Mouse (Mus musculus) hindbrain, embryonic 15.5 days (tissue): ENCODE measurements at regions not wholly inside any gene's neighbourhood (a gene's known extent, or its start where the extent isn't known, plus 50 kb on each side); places are given as distances from the start of the nearest gene placed in this dataset.
"Not testable (repeated sequence)": the region's sequence is repeated elsewhere in the genome, so short reads cannot be mapped to it uniquely, and the experiment has no call there.

Experiments used
- ATAC-seq: fragments of 200-750 bp; cut with Nextera tagmentation; 2 replicates; pipeline ENCODE4 v1.8.0; 2017; ENCODE audit warnings: low read depth, moderate number of reproducible peaks, moderate TSS enrichment; ENCODE audit not compliant: low FRiP score
- H3K27ac ChIP-seq: fragments of 300-500 bp; sonication (generic); replicated peaks from 2 replicates; pipeline ENCODE4 v1.5.1; 2015; ENCODE audit warnings: mild to moderate bottlenecking, inconsistent platforms
- H3K27me3 ChIP-seq: fragments of 300-500 bp; sonication (generic); 2 replicates; pipeline ENCODE4 v1.6.1; 2015; ENCODE audit warnings: control low read depth, inconsistent platforms
- H3K36me3 ChIP-seq: fragments of 300-500 bp; sonication (generic); 2 replicates; pipeline ENCODE4 v1.6.1; 2015; ENCODE audit warnings: control low read depth, inconsistent platforms
- H3K4me1 ChIP-seq: fragments of 300-500 bp; sonication (generic); replicated peaks from 2 replicates; pipeline ENCODE4 v1.6.1; 2015; ENCODE audit warnings: control low read depth, inconsistent platforms
- H3K4me2 ChIP-seq: fragments of 300-500 bp; sonication (generic); 2 replicates; pipeline ENCODE4 v1.6.1; 2015; ENCODE audit warnings: moderate library complexity, mild to moderate bottlenecking, inconsistent platforms
- H3K4me3 ChIP-seq: fragments of 300-500 bp; sonication (generic); 2 replicates; pipeline ENCODE4 v1.5.1; 2015; ENCODE audit warnings: mild to moderate bottlenecking, inconsistent platforms
- H3K9ac ChIP-seq: fragments of 300-500 bp; sonication (generic); 2 replicates; pipeline ENCODE4 v1.6.1; 2015; ENCODE audit warnings: inconsistent platforms
- H3K9me3 ChIP-seq: fragments of 300-500 bp; sonication (generic); 2 replicates; pipeline ENCODE4 v1.6.1; 2016; ENCODE audit warnings: control low read depth, inconsistent platforms
- WGBS: fragments of 180-500 bp; shearing (Covaris S2); methylation state at CpG from one replicate; pipeline ENCODE4 v1.1.7; 2015; 5-methylcytosine and 5-hydroxymethylcytosine counted together

GRCm38 (mm10) chr1:17545311-17545710 is 600.4 kb downstream of the Crisp4 start:
- no peak overlapping the region for H3K4me2 ChIP-seq
- no peak overlapping the region for H3K4me3 ChIP-seq
- no peaks in the 10 kb centered on the region for H3K36me3 ChIP-seq
- WGBS, result 79% methylated on average over 1 of the region's 2 CpGs
- no peaks in the 10 kb centered on the region for H3K9me3 ChIP-seq
- H3K27ac ChIP-seq, result no peak overlapping the region
- H3K9ac ChIP-seq, result no peak overlapping the region
- ATAC-seq, result no peak
- H3K4me1 ChIP-seq, result no peaks in the 10 kb centered on the region
- H3K27me3 ChIP-seq, result no peaks in the 10 kb centered on the region

- Histone ChIP-seq H3K4me2 (no peak overlapping the region), H3K4me1 (no peaks in the 10 kb centered on the region), H3K36me3 (no peaks in the 10 kb centered on the region), H3K9me3 (no peaks in the 10 kb centered on the region), H3K27ac (no peak overlapping the region), H3K9ac (no peak overlapping the region), H3K27me3 (no peaks in the 10 kb centered on the region), H3K4me3 (no peak overlapping the region)
- ATAC-seq, result no peak
These were observed 607.5 kb downstream of the Crisp4 start for GRCm38 (mm10) chr1:17538160-17538559.

- not testable (repeated sequence) for H3K27ac ChIP-seq, H3K4me2 ChIP-seq, H3K9me3 ChIP-seq, H3K36me3 ChIP-seq, ATAC-seq, H3K9ac ChIP-seq, H3K27me3 ChIP-seq, H3K4me1 ChIP-seq, H3K4me3 ChIP-seq
These were observed 614.4 kb downstream of the Crisp4 start for GRCm38 (mm10) chr1:17531291-17531690.

DNA sequence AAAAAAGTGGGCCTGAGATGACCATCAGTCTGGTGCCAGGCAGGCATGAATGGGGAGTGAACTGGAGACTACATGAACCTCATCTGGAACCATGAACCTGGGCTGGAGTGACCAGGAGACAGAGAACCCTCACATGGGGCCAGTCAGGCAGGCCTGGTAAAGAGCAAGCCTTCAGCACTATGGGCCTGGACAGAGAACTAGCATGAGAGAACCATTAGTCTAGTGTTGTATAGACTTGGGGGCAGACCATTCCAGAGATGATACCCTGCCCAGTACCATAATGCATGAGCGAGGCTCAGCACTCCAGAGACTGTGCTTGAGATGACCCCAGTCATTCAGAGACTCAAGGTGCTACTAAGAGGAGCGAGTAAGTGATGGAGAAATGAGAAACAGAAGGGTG is 625.6 kb downstream of the Crisp4 start:
- Histone ChIP-seq H3K4me2 (no peak overlapping the region), H3K4me3 (no peak overlapping the region), H3K9me3 (no peaks in the 10 kb centered on the region), H3K36me3 (no peaks in the 10 kb centered on the region), H3K4me1 (no peaks in the 10 kb centered on the region), H3K9ac (no peak overlapping the region), H3K27me3 (no peaks in the 10 kb centered on the region), H3K27ac (no peak overlapping the region)
- WGBS, result 90% methylated on average over 2 of the region's 2 CpGs
- no peak for ATAC-seq

DNA sequence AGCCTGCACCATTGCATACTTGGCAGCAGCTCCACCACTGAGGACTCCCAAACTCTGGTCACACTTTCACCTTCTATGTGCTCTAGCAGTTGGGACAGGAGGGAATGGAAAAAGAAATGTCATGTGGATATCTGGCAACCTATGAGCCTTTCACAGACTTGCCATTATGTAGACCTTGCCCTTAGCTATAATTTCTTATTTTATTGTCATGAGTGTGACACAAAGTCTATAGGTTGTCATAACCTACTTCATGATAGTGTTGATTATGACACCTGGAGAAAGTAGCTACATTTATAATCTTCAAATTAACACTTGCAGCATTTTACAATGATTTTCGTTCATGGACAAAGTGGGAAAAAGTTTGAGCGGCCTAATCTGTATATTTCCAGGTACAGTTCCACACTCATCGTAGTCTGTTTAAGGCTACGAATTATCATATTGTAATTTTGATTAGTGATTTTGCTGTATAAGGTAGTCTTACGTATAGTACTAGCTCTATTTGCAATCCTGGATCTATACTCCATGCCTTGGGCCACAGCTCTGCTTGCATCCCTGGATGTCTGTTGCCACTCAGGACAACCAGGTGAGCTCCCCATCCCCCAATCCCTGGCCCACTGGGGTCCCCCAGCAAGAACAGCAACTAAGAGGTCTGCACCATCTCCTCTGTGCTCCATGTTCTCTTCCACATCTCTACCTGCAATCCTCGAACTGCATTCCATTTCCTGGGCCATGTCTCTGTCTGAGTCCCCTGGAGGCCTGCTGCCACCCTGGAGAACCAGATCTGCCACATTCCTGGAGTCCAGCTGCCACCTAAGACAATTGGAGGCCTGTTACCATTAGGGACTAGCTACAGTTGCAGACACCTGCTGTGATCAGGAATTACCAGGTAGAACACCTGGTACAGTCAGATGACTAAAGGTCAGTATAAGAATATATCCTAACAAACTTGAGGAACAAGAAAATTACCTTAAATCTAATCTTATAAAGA is 639.3 kb downstream of the Crisp4 start:
- H3K9ac ChIP-seq, result no peak overlapping the region
- no peaks in the 10 kb centered on the region for H3K4me1 ChIP-seq
- H3K27me3 ChIP-seq, result no peaks in the 10 kb centered on the region
- H3K4me2 ChIP-seq, result no peak overlapping the region
- H3K36me3 ChIP-seq, result no peaks in the 10 kb centered on the region
- no peak for ATAC-seq
- H3K4me3 ChIP-seq, result no peak overlapping the region
- WGBS, result 90% methylated on average over 6 of the region's 6 CpGs
- H3K9me3 ChIP-seq, result no peaks in the 10 kb centered on the region
- H3K27ac ChIP-seq, result no peak overlapping the region

- no peak overlapping the region for H3K27ac ChIP-seq
- no peak for ATAC-seq
- WGBS, result 79% methylated on average over 3 of the region's 3 CpGs
These were observed 652.1 kb downstream of the Crisp4 start for GRCm38 (mm10) chr1:17493596-17493995.

GRCm38 (mm10) chr1:17489854-17490202 is 655.9 kb downstream of the Crisp4 start:
- H3K27me3 ChIP-seq, H3K4me3 ChIP-seq, H3K4me2 ChIP-seq, H3K9me3 ChIP-seq, H3K4me1 ChIP-seq, ATAC-seq, H3K27ac ChIP-seq, H3K36me3 ChIP-seq, H3K9ac ChIP-seq: not testable (repeated sequence)

More at GRCm38 (mm10) chr1:17493596-17493995, 652.1 kb downstream of the Crisp4 start:
- no peak overlapping the region for H3K4me3 ChIP-seq
- H3K4me1 ChIP-seq, result no peaks in the 10 kb centered on the region
- H3K4me2 ChIP-seq, result no peak overlapping the region
- H3K9ac ChIP-seq, result no peak overlapping the region
- H3K9me3 ChIP-seq, result no peaks in the 10 kb centered on the region
- H3K27me3 ChIP-seq, result no peaks in the 10 kb centered on the region
- H3K36me3 ChIP-seq, result no peaks in the 10 kb centered on the region

DNA sequence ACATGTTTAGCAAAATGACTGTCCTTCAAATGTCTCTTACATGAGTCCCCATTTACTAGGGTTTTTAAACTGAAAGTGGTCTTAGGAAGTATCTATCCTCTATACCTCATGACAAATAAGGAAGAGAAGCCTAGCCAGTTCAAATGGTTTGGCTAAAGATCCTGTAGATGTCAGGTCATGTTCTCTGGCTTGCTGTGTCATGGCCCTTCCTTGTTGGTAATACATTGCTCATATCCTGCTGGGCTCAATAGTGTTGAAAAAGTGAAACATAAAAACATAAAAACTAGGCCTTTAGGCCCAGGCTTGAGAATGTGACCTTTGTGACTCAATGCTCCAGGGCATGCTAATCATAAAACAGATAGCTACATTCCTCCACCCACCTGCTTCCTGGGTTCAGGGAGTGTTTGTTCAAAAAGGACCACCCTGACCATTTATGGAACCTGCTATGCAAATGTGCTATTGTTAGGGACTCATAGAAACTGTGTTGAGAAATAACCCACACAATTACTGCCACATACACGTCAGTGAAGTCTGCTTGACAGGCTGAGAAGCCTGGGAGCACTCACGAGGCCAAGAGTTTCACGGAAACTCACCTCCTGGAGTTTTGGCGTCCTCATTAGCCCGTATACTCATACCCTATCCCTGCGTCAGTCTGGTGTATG is 656.4 kb downstream of the Crisp4 start:
- H3K4me1 ChIP-seq, H3K36me3 ChIP-seq, ATAC-seq, H3K4me3 ChIP-seq, H3K9ac ChIP-seq, H3K9me3 ChIP-seq, H3K27me3 ChIP-seq, H3K27ac ChIP-seq, H3K4me2 ChIP-seq: not testable (repeated sequence)
- 70% methylated on average over 6 of the region's 6 CpGs for WGBS

GRCm38 (mm10) chr1:17451204-17451866 is 694.4 kb downstream of the Crisp4 start:
- 82% methylated on average over 2 of the region's 2 CpGs for WGBS
- ATAC-seq, result no peak

GRCm38 (mm10) chr1:17450715-17451114 is 695.0 kb downstream of the Crisp4 start:
- no peaks in the 10 kb centered on the region for H3K27me3 ChIP-seq
- no peaks in the 10 kb centered on the region for H3K36me3 ChIP-seq
- H3K4me2 ChIP-seq, result no peak overlapping the region
- no peak overlapping the region for H3K4me3 ChIP-seq
- no peak overlapping the region for H3K9ac ChIP-seq
- no peak for ATAC-seq
- no peak overlapping the region for H3K27ac ChIP-seq
- no peaks in the 10 kb centered on the region for H3K4me1 ChIP-seq
- WGBS, result 70% methylated on average over 1 of the region's 1 CpGs
- no peaks in the 10 kb centered on the region for H3K9me3 ChIP-seq

More at GRCm38 (mm10) chr1:17451204-17451866, 694.4 kb downstream of the Crisp4 start:
- Histone ChIP-seq H3K4me1 (no peaks in the 10 kb centered on the region), H3K4me3 (no peak overlapping the region), H3K9ac (no peak overlapping the region), H3K9me3 (no peaks in the 10 kb centered on the region), H3K27me3 (no peaks in the 10 kb centered on the region), H3K36me3 (no peaks in the 10 kb centered on the region), H3K4me2 (no peak overlapping the region), H3K27ac (no peak overlapping the region)

DNA sequence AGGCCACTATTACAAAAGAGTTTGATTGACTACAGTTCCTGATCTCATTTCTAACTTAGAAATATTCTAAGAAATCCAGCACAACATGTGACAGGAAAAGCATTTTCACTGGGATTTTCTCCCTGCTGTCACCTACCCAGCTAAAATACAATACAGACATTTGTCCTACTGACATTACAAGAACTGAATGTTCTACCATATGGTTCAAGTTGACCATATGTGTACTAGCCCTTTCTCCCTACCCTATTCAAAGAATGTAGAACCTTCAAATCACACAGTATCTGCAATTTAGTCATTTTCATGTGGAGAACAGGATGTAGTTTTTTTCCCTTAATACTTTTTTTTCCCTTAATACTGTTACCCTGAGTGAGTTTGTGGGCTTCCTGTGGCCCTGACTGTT is 695.4 kb downstream of the Crisp4 start:
- Histone ChIP-seq H3K27me3 (no peaks in the 10 kb centered on the region), H3K36me3 (no peaks in the 10 kb centered on the region), H3K4me3 (no peak overlapping the region), H3K9ac (no peak overlapping the region), H3K4me1 (no peaks in the 10 kb centered on the region), H3K27ac (no peak overlapping the region), H3K4me2 (no peak overlapping the region), H3K9me3 (no peaks in the 10 kb centered on the region)
- ATAC-seq, result no peak

GRCm38 (mm10) chr1:17449291-17449690 is 696.4 kb downstream of the Crisp4 start:
- H3K9ac ChIP-seq, result no peak overlapping the region
- ATAC-seq, result peak; percentile 61; the same call in 1 of the 2 replicates
- no peaks in the 10 kb centered on the region for H3K27me3 ChIP-seq
- no peak overlapping the region for H3K4me2 ChIP-seq
- H3K4me1 ChIP-seq, result no peaks in the 10 kb centered on the region
- no peaks in the 10 kb centered on the region for H3K9me3 ChIP-seq
- H3K4me3 ChIP-seq, result no peak overlapping the region
- H3K27ac ChIP-seq, result no peak overlapping the region
- no peaks in the 10 kb centered on the region for H3K36me3 ChIP-seq
- WGBS, result 81% methylated on average over 1 of the region's 1 CpGs
